Mouse (Mus musculus) spleen, adult 2 months (tissue): ENCODE measurements at regions not wholly inside any gene's neighbourhood (a gene's known extent, or its start where the extent isn't known, plus 50 kb on each side); places are given as distances from the start of the nearest gene placed in this dataset.

Experiments
- DNase-seq, 2 experiments: peaks; one replicate each; pipeline versions ENCODE4 v3.0.0 to v3.0.0-alpha.2; 2012 to 2021; ENCODE audit warnings: low spot score in 2 of 2, low read depth in 1 of 2
- H3K27ac ChIP-seq: fragments of 200-500 bp; 2 replicates; pipeline ENCODE4 v1.5.1; 2012; ENCODE audit warnings: low read length, inconsistent platforms; ENCODE audit not compliant: insufficient read depth
- H3K27me3 ChIP-seq: fragments of 200-500 bp; 2 replicates; pipeline ENCODE4 v1.6.1; 2012; ENCODE audit warnings: mild to moderate bottlenecking, moderate library complexity, low read length, inconsistent platforms; ENCODE audit not compliant: control insufficient read depth, insufficient read depth
- H3K36me3 ChIP-seq: fragments of 200-500 bp; 2 replicates; pipeline ENCODE4 v1.6.1; 2012; ENCODE audit warnings: mild to moderate bottlenecking, low read length, inconsistent platforms; ENCODE audit not compliant: control insufficient read depth, insufficient read depth
- H3K4me1 ChIP-seq: fragments of 200-500 bp; 2 replicates; pipeline ENCODE4 v1.6.1; 2011; ENCODE audit warnings: inconsistent platforms; ENCODE audit not compliant: control insufficient read depth, insufficient read depth, insufficient read length
- H3K4me3 ChIP-seq: fragments of 200-500 bp; 2 replicates; pipeline ENCODE4 v1.5.1; 2011; ENCODE audit warnings: mild to moderate bottlenecking, inconsistent platforms; ENCODE audit not compliant: insufficient read depth, insufficient read length; ENCODE audit errors: extremely low read depth
- CTCF ChIP-seq: fragments of 200-500 bp; IDR thresholded peaks from 2 replicates; pipeline ENCODE4 v1.5.1; 2011; ENCODE audit warnings: mild to moderate bottlenecking, inconsistent platforms; ENCODE audit not compliant: insufficient read depth, insufficient read length, insufficient replicate concordance; ENCODE audit errors: extremely low read depth
- POLR2A ChIP-seq: fragments of 200-500 bp; IDR thresholded peaks from 2 replicates; pipeline ENCODE4 v1.6.1; 2011; ENCODE audit warnings: low read depth, low read length, inconsistent platforms
- WGBS: fragments of 180-500 bp; shearing (Covaris S2); methylation state at CpG from one replicate; pipeline ENCODE4 v1.1.7; 2018; 5-methylcytosine and 5-hydroxymethylcytosine counted together

DNA sequence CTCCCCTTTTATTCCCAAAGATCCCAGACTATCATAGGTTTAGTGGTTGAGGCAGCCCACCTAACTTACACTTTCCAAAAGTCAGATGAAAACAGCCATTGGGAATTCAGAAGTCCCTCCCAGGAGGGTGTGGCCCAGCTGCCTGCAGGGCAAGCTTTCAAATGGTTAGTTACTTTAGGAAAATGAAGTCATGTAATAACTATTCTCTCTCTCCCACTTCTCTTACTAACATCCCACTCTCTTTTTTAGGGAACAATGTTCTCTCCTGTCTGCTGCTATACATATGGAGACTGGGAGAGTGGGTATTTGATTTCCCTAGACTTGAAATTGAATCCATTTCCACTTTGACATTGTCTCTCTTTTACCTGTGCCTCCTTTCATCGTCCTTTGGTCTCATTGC is 55.0 kb downstream of the Zfp648 start:
- H3K36me3 ChIP-seq, result no peaks in the 10 kb centered on the region
- H3K27me3 ChIP-seq, result no peaks in the 10 kb centered on the region
- TF ChIP-seq CTCF, result no peak
- TF ChIP-seq POLR2A, result no peak
- WGBS, result 85% methylated on average over 1 of the region's 1 CpGs
- no peak overlapping the region for H3K4me3 ChIP-seq
- DNase-seq, result no peak
- H3K27ac ChIP-seq, result no peak overlapping the region
- 0 out of 2 replicates have a peak, but pooled peaks cover 3% of the 10 kb centered on the region for H3K4me1 ChIP-seq

DNA sequence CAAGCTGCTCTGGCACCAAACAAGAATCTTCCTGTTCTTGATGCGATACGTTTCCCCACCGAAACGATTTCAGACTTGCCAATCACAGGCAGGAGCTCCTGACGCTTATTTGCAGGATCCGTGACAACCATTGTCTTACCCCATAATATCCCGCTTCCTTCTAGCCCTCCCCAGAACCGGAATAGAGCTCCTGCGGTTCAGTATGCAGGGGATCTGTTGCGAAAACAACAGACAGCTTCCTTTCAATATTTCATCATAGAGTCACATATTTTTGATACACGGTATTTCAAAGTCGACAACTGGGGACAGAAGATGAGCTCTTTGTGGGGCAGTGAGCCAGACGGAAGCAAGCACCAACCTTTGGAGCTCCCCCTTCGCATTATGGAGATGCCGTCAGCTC is 55.8 kb downstream of the Zfp648 start:
- Histone ChIP-seq H3K27ac (no peak overlapping the region), H3K36me3 (no peaks in the 10 kb centered on the region), H3K4me3 (no peak overlapping the region), H3K4me1 (0 out of 2 replicates have a peak, but pooled peaks cover 3% of the 10 kb centered on the region), H3K27me3 (no peaks in the 10 kb centered on the region)
- no peak for DNase-seq
- 86% methylated on average over 15 of the region's 15 CpGs for WGBS
- TF ChIP-seq POLR2A, result no peak
- TF ChIP-seq CTCF, result no peak

DNA sequence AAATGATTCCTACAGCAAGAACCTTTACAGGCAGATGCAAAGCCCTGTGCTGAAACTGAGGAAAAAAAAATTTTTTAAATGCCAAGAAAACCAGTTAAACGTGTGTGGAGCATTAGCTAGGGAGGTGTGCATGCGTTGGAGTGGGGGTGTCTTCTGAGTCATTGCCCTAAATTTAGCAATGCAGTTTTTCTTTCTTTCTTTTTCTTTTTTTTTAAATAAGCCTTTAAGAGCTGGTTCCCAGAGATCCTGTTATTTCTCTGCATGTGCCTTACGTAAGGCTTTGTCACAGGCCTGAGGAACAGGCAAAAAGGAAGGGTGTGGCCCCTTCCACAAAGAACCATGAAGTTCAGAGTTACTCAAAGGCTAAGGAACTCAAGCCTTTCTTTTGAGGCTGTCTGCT is 57.5 kb downstream of the Zfp648 start:
- WGBS, result 48% methylated on average over 3 of the region's 3 CpGs
- TF ChIP-seq POLR2A (no peak), CTCF (no peak)

DNA sequence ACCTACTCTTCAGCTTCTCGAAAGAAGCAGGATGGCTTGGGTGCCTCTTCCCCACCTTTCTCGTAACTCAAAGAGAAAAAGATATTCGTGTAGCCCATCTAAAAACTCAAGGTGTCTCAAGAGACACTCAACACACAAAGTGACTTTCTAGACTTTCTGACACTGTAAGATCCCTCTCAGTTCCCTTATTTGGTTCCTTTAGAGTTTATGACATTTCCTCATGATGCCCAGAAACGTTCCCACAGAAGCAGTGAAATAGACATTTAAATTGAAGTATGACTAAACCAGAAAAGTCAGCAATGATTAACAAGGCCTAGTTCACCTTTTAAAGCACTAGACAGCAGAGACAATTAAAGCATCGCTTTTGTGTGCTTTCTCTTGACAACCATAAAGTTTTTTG is 59.4 kb downstream of the Zfp648 start:
- H3K4me1 ChIP-seq, result 0 out of 2 replicates have a peak, but pooled peaks cover 3% of the 10 kb centered on the region
- no peak overlapping the region for H3K4me3 ChIP-seq
- no peak for TF ChIP-seq CTCF
- TF ChIP-seq POLR2A, result no peak
- H3K36me3 ChIP-seq, result no peaks in the 10 kb centered on the region
- H3K27me3 ChIP-seq, result no peaks in the 10 kb centered on the region
- no peak overlapping the region for H3K27ac ChIP-seq
- WGBS, result 70% methylated on average over 5 of the region's 5 CpGs
- no peak for DNase-seq

More for the DNA sequence above, 57.5 kb downstream of the Zfp648 start:
- no peak overlapping the region for H3K27ac ChIP-seq
- DNase-seq, result no peak
- no peaks in the 10 kb centered on the region for H3K27me3 ChIP-seq
- no peak overlapping the region for H3K4me3 ChIP-seq
- no peaks in the 10 kb centered on the region for H3K36me3 ChIP-seq
- 0 out of 2 replicates have a peak, but pooled peaks cover 3% of the 10 kb centered on the region for H3K4me1 ChIP-seq

DNA sequence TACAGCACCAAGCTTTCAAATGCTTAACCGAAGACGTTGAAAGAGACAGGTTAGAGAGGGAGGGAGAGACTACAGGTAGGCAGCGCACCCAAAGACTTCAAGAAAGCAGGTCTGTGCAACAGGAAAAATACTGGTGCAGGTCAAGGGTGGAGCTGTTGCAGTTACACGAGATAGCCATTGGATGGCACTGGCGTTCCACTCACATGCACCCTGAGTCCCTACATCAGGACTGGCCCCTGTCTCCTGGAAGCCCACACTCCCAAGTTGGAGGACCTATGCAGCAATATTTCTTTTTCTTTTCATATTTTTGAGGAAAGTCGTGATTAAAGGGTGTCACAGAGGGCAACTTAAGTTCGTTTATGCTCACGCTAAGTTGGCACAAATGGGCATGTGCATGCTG is 80.5 kb downstream of the Zfp648 start:
- 25% methylated on average over 8 of the region's 8 CpGs for WGBS
- no peak overlapping the region for H3K27ac ChIP-seq
- DNase-seq, result no peak
- H3K4me3 ChIP-seq, result no peak overlapping the region
- peak; percentile 21; the same call in 1 of the 2 replicates for TF ChIP-seq CTCF
- TF ChIP-seq POLR2A, result no peak
- H3K36me3 ChIP-seq, result no peaks in the 10 kb centered on the region
- H3K27me3 ChIP-seq, result no peaks in the 10 kb centered on the region
- H3K4me1 ChIP-seq, result no peaks in the 10 kb centered on the region

DNA sequence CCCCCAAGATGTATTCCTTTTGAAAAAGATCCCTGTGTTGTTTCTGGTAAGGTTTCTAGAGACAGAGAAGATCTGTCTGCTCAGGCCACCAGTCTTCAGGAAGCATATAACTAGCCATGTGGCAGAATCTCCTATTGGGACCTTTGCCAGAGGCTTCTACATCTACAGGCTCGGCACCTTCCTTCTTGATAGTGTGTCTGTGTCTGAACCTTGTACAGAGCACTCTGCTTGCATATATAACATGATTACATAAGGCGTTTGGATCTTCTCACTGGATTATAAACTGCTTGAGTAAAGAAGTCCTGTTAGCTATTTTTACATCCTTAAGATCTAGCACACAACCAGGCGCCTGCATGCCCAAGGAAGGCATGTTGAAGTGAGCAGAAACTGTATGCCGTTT is 85.1 kb downstream of the Zfp648 start:
- no peaks in the 10 kb centered on the region for H3K4me1 ChIP-seq
- no peak for DNase-seq
- no peak overlapping the region for H3K4me3 ChIP-seq
- WGBS, result 77% methylated on average over 4 of the region's 4 CpGs
- no peaks in the 10 kb centered on the region for H3K27me3 ChIP-seq
- no peak overlapping the region for H3K27ac ChIP-seq
- TF ChIP-seq POLR2A, result no peak
- TF ChIP-seq CTCF, result no peak
- no peaks in the 10 kb centered on the region for H3K36me3 ChIP-seq

DNA sequence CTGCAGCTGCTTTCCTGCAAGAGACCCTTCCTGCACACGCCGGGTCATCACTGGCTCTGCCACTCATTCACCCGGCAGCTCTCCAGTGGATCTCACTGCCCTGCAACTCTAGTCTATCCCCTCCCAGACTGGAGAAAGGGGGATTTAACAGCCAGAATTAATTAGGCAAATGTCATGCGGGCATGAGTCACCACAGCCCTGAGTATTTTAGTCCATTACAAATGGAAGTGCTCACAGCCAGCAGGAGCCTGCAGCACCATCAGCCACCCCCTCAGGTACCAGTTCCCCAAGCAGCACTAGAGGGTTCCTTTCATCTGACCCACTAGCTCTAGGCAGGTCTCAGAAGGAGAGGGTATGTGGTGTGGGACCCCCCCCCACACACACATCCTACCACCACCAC is 91.7 kb downstream of the Zfp648 start:
- WGBS, result 80% methylated on average over 4 of the region's 4 CpGs
- Histone ChIP-seq H3K4me1 (no peaks in the 10 kb centered on the region), H3K27ac (no peak overlapping the region), H3K36me3 (no peaks in the 10 kb centered on the region), H3K4me3 (no peak overlapping the region), H3K27me3 (no peaks in the 10 kb centered on the region)
- no peak for DNase-seq
- TF ChIP-seq CTCF, result no peak
